Mouse (Mus musculus) left cerebral cortex, postnatal 4 days (tissue): Measurements from ENCODE around the gene Igfbp6. TPM values are rescaled to one million over a fixed set of nuclear protein-coding genes. Genes with fewer than 3 reads are reported as not detected.

Experiments used
- DNase-seq: peaks from one replicate; pipeline ENCODE4 v3.0.0-alpha.2; 2022
- intact Hi-C: fragments of 180-260 bp; cut with DNase I; formaldehyde crosslinking; loops from one replicate; pipeline ENCODE4 v1.15.1; 2025
- total RNA-seq, 2 experiments: library from RNA; stranded (reverse); gene quantifications; 2 replicates each; pipeline ENCODE4 v1.2.3; 2021

The Igfbp6 gene
- total RNA-seq, 2 experiments from 2014 or later, result 1.6 to 2.0 TPM

DNA sequence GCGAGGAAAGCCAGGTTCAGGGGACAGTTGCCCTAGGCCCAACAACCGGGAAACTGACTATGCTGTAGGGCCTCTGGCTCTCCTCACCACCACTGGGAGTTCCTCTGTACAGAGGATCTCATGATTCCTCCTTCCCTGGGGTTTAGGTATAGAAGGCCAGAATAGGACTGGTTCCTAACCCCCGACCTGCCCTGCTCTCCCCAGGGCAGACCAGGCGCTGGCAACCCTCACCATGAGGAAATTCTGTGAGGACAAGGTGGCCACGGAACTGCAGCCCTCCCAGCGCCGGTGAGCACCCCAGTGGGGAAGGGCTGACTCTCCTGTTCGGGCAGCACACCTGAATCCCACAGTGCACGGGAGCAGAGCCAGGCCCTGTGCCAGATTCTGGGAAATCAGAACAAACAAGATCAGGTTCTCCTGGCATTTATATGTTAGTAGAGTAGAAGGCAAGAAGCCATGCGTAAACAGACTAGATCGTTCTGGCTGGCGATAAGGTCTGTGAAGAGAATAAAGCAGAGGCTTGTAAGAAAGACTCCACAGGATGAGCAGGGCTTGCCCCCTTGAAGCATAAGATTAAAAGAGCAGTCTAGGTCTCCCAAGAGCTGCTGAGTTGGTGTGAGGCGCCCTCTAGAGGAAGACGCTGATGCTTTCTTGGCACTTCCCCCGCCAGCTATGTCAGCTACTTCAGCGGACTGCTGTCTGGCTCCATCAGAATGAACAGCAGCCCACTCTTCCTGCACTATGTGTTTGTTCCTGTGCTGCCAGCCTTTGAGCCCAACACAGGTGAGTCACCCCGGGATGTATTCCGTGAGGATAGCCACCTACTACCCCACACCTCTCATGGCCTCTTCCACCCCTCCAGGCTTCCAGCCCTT lies 35.3 kb upstream of the Igfbp6 start:
- intact Hi-C loops, result no loop called here
- peak; percentile 87 for DNase-seq

DNA sequence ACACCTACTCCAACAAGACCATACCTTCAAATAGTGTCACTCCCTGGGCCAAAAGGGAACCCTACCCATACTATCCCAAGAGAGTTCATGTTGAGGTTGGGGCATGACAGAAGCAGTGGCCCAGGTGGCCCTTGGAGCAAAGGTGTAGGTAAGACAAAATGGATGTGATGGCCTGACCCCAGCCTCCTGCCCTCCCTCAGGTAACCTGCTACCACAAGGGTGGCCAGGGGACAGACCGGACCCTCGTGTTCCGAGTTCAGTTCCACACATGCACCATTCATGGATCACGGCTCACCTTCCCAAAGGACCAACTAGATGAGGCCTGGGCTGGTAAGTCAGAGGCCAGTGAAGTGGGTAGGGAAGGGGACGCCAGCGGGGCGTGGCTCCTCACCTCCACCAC lies 33.9 kb upstream of the Igfbp6 start:
- intact Hi-C loops, result no loop called here
- no peak for DNase-seq

DNA sequence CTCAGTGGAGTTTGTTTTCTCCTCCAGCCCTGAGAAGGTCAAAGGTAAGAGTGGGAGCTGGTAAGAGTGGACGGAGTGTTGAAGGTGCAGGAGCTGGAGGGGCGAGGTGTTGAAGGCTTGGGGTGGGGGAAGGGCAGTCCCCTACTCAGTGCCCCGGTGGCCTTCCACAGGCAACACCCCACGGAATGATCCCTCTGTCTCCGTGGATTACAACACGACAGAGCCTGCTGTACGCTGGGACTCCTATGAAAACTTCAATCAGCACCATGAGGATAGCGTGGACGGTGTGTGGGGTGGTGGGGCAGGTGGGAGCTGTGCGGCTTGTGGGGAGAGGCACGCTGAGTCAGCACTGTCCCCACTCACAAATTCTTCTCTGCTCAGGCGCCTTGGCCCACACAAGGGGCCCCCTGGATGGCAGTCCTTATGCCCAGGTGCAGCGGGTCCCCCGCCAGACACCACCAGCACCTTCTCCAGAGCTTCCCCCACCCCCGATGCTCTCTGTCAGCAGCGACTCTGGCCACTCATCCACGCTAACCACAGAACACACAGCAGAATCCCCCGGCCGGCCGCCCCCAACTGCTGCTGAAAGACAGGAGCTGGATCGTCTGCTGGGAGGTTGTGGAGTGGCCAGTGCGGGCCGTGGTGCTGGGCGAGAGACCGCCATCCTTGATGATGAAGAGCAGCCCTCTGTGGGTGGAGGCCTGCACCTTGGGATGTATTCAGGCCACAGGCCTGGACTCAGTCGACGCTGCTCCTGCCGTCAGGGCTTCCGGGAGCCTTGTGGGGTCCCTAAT lies 33.3 kb upstream of the Igfbp6 start:
- no peak for DNase-seq
- intact Hi-C loops, result no loop called here

DNA sequence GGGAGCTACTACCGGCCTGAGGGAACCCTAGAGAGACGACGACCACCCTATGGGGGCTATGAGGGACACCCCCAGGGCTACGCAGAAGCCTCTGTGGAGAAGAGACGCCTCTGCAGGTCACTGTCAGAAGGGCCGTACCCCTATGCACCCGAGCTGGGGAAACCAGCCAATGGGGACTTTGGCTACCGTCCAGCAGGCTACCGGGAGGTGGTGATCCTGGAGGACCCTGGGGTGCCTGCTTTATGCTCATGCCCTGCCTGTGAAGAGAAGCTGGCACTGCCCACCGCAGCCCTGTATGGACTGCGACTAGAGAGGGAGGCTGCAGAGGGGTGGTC lies 32.7 kb upstream of the Igfbp6 start:
- intact Hi-C loops, result no loop called here
- DNase-seq, result peak; percentile 33

GRCm38 (mm10) chr15:102112181-102112580 lies 32.0 kb upstream of the Igfbp6 start:
- intact Hi-C loops, result no loop called here
- DNase-seq, result no peak

DNA sequence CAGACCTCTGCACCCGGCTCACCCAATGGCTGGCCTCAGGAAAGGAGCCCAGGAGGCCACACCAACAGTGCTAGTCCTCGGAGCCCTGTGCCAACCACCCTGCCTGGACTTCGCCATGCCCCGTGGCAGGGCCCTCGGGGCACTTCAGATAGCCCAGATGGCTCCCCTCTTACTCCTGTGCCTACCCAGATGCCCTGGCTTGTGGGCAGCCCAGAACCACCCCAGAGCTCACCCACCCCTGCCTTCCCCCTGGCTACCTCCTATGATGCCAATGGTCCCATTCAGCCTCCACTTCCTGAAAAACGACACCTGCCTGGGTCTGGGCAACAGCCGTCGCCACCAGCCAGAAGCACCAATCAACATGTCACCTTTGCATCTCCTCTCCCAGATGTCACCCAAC lies 31.3 kb upstream of the Igfbp6 start:
- intact Hi-C loops, result no loop called here
- no peak for DNase-seq

DNA sequence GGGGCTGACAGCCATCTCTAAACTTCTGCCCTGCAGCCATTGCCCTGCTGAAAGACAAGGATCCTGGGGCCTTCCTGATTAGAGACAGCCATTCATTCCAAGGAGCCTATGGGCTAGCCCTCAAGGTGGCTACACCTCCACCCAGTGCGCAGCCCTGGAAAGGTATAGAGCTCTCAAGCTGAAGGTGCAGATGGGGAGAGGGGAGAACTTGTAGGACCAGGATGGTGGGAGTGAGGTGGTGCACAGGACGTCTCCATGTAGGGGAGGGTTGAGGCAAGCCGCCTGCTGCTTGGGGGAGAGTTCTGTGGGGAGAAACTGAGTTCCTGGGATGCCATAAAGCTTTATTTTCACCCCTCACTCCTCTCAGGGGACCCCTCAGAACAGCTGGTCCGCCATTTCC lies 30.5 kb upstream of the Igfbp6 start:
- intact Hi-C loops, result no loop called here
- no peak for DNase-seq

- DNase-seq, result no peak
- intact Hi-C loops, result no loop called here
Observed at GRCm38 (mm10) chr15:102114651-102115260, 29.4 kb upstream of the Igfbp6 start.

DNA sequence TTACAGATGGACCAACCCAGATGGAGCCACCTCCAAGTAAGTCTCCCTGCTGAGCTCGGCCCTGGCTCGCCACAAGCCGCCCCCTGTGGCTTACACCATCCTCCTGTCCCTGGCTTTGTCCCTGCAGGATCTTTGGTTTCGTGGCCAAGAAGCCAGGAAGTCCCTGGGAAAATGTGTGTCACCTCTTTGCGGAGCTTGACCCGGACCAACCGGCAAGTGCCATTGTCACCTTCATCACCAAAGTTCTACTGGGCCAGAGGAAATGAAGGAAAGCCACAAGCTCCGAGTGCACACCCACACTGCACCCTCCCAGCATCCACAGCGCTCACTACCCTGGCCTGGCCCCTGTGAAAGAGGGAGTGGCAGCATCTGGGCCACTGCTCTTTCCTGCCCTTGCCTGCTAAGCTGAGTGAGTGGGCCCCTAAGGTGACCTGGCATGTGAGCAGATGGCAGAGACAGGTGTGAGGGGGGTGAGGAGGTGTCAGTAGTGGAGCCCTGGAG lies 28.4 kb upstream of the Igfbp6 start:
- intact Hi-C loops, result no loop called here
- peak; percentile 53 for DNase-seq

- DNase-seq, result peak; percentile 88
- intact Hi-C loops, result no loop called here
Observed at GRCm38 (mm10) chr15:102116753-102117415, 27.3 kb upstream of the Igfbp6 start.

GRCm38 (mm10) chr15:102117461-102118443 lies 26.4 kb upstream of the Igfbp6 start:
- peak; percentile 65 for DNase-seq
- intact Hi-C loops, result no loop called here

GRCm38 (mm10) chr15:102118591-102118990 lies 25.6 kb upstream of the Igfbp6 start:
- intact Hi-C loops, result no loop called here
- no peak for DNase-seq

DNA sequence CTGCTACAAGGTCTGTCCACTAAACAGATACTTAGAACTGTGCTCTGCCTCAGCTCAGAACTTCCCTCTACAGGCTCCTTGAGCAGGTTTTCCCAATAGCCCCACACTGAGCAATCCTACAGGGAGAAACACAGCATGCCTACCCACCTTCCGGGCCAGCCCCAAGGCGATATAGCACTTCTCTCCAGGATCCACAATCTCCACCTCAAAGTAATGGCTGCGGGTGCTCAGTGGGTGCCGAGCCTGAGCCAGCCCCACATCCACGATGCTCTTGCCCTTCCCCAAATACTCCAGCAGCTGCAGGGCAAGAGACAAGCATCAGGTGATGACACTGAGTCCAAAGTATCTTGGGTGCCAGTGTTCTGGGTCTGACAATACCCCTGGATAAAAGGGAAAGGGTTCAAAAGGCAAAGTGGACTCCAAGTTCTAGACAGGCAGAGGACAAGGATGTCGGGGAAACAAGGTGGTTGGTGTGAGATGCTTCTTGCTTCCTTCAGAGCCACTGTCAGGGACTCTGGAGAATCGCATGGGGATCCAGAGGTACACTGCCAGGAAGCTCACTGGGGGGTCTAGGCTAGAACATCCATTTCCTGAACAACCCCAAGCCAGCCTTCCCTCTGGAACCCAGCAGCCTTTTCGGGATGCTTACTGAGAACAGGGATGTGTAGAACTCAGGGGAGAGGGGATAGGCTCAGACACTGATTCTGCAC lies 24.9 kb upstream of the Igfbp6 start:
- peak; percentile 21 for DNase-seq
- intact Hi-C loops, result no loop called here

- DNase-seq, result peak; percentile 50
- intact Hi-C loops, result no loop called here
Observed at GRCm38 (mm10) chr15:102119831-102120170, 24.4 kb upstream of the Igfbp6 start.

DNA sequence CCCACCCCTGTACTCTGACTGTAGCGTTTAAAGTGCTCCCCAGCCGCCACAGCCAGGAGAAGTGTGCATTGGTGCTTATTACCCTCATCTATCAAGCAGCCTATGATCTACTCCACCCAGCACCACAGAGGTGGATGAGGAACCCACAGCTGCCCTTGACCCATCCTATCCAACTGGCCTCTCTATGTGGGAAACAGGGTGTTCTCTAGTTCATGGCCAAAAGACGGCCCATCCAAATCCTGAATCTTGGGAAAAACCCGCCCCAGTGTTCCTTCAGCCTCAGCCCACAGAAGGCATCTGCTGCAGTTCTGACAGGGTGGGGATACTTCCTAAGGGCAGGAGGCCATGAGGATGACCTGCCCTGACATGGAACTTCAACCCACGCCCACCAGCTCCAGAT lies 23.6 kb upstream of the Igfbp6 start:
- intact Hi-C loops, result no loop called here
- DNase-seq, result no peak

- intact Hi-C loops, result no loop called here
Observed at GRCm38 (mm10) chr15:102126303-102126702, 17.9 kb upstream of the Igfbp6 start.

GRCm38 (mm10) chr15:102133314-102133713 lies 10.8 kb upstream of the Igfbp6 start:
- intact Hi-C loops, result no loop called here

More at GRCm38 (mm10) chr15:102126303-102126702, 17.9 kb upstream of the Igfbp6 start:
- peak; percentile 76 for DNase-seq

DNA sequence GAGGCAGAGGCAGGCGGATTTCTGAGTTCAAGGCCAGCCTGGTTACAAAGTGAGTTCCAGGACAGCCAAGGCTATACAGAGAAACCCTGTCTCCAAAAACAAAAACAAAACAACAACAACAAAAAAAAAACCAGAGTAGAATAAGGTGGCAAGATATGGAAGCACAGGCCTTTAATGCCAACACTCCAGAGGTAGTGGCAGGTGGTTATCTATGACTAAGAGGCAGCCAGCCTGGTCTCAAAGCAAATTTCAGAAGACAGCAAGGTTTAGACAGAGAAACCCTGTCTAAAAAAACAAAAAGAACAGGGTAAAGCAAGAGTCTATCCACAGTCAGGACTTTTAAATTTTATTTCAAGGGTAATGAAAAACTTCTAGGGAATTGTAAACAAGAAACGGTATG lies 9.5 kb upstream of the Igfbp6 start:
- intact Hi-C loops, result no loop called here
- no peak for DNase-seq

More at GRCm38 (mm10) chr15:102133314-102133713, 10.8 kb upstream of the Igfbp6 start:
- DNase-seq, result no peak

DNA sequence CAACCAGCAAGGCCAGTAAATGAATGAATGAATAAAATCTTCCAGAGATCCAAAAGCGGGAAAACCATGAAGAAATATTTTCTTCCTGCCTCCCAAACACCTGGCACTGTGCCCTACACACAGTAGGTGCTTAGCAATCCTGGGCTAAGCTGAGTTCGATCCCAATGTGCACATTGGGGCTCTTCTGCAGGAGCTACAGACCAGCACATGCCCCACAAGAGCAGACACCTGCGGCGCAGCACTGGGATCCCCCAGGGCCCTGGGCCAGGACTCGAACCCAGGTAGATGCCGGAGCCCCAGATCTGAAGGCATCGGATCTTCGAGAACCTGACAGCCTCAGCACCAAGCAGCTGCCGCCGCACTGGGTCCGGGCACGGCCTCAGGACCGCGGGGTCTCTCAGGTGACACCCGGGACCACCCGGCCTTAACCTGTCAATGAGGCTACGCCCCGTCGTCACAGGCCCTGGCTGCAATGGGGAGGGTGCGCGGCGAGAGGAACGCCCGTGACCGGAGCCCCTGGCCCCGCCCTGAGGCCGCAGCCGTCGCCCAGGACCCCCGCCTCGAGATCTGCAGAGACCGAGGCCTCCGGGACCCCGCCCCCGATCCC lies 8.5 kb upstream of the Igfbp6 start:
- intact Hi-C loops, result no loop called here
- no peak for DNase-seq
